Mouse (Mus musculus): ENCODE results near the gene Map3k20.

The Map3k20 gene

DNA sequence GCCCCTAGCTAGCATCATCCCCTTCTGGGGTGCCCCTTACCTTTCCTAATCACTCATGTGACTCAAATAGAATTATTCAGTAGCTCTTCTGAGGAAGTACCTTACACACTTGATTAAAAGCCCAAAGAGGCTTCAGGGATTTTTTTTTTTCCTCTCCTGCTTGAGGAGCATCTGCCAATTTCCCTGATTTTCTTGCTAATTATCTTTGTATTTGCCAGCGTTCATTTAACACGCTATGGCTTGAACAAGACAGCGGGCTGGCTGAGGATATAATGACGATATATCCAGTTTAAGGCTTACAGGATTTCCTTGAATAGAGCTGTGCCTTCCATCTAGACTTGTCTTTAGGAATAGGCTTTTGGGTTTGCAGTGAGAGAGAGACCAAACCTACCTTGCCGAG lies 91.5 kb downstream of the Map3k20 start:
- no peak for DNase-seq (ENCODE audit: low read depth, low spot score)

- DNase-seq (ENCODE audit: low read depth, low spot score): no peak
Measured at GRCm38 (mm10) chr2:72379425-72379824, 94.0 kb downstream of the Map3k20 start.

GRCm38 (mm10) chr2:72382662-72383061 lies 97.2 kb downstream of the Map3k20 start:
- DNase-seq (ENCODE audit: low read depth, low spot score): no peak

DNA sequence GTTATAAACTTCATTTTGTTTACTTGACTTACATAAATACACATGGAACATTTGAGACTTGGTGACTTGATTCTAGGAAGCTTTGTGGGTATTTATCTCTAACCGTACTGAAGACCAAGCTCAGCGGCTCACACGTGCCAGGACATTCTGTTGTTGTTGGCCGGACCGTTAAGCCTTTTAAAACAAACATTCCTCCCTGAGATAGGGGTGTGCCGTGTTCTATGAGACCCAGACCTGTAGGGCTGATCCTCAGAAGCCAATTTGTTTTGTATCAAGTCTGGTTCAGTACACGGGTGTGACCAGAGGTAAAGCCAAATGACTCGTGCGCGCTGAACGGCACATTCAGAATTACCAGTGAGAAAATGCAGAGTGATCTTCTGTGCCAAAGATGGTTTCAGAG lies 97.9 kb downstream of the Map3k20 start:
- no peak for DNase-seq (ENCODE audit: low read depth, low spot score)

DNA sequence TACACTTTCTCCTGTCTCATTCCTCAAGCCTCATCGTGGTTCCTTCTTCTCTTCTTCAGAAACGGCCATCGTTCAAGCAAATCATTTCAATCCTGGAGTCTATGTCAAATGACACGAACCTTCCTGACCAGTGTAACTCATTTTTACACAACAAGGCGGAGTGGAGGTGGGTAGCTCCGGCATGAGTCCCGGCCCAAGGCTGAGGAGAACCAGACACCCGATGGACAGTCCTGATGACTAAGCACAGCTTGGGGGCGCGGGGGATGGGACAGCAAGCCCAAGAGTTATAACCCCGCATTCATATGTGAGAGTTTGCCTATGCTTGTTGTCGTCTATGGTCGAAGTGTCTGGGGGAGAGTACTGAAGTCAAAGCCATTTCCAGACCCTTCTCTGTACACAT lies 104.0 kb downstream of the Map3k20 start:
- DNase-seq (ENCODE audit: low read depth, low spot score): no peak

GRCm38 (mm10) chr2:72389942-72390341 lies 104.5 kb downstream of the Map3k20 start:
- peak; percentile 83 for DNase-seq (ENCODE audit: low read depth, low spot score)

GRCm38 (mm10) chr2:72390474-72390873 lies 105.0 kb downstream of the Map3k20 start:
- DNase-seq (ENCODE audit: low read depth, low spot score): no peak

GRCm38 (mm10) chr2:72391024-72391423 lies 105.6 kb downstream of the Map3k20 start:
- no peak for DNase-seq (ENCODE audit: low read depth, low spot score)

DNA sequence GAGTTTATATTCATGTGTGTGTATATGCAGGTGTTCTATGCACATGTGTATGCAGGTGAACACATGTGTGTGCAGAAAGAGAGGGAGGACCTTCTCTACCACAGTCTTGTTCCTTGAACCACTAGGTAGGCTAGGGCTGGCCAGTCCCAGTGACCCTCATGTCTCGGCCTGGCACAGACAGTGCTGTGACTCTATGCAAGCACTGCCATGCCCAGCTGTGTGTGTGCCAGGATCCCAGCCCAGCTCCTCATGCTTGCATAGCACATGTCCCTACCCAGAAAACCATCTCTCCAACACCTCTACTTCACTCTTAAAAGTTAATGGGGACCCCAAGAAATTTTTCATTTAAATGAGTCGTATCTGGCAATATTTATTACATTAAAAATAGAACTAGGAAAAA lies 106.3 kb downstream of the Map3k20 start:
- no peak for DNase-seq (ENCODE audit: low read depth, low spot score)

DNA sequence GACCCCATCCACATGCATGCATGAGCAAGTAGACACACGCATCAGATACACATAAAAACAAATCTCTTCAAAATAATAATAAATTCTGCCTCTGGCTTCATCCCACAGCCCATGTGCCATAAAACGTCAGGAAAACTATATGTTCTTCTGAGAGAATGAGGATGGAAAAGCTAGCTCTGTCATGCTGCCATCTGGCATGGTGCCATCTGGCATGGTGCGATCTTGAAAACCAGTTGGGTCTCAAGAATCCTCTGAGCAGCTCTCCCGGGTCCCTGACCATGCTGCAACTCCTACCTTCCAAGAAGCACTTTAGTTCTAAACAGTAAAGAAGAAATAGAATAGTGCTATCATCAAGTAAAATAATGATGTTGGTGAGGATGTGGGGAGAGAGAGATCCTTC lies 106.9 kb downstream of the Map3k20 start:
- DNase-seq (ENCODE audit: low read depth, low spot score): no peak

- DNase-seq (ENCODE audit: low read depth, low spot score): no peak
Measured at GRCm38 (mm10) chr2:72396934-72397333, 111.5 kb downstream of the Map3k20 start.

DNA sequence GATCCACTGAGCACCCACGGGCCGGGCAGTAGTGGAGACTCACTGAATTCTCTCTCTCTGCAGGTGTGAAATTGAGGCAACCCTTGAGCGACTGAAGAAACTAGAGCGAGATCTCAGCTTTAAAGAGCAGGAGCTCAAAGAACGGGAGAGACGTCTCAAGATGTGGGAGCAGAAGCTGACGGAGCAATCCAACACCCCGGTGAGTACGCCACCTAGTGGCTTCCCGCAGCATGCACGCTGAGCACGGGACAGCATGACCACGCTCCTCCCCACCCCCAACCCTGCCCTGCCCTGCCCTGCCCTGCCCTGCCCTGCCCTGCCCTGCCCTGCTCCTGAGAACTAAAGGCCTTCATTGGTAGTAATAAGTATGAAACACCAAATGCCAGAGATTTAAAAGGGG lies 112.8 kb downstream of the Map3k20 start:
- DNase-seq (ENCODE audit: low read depth, low spot score): peak; percentile 64

DNA sequence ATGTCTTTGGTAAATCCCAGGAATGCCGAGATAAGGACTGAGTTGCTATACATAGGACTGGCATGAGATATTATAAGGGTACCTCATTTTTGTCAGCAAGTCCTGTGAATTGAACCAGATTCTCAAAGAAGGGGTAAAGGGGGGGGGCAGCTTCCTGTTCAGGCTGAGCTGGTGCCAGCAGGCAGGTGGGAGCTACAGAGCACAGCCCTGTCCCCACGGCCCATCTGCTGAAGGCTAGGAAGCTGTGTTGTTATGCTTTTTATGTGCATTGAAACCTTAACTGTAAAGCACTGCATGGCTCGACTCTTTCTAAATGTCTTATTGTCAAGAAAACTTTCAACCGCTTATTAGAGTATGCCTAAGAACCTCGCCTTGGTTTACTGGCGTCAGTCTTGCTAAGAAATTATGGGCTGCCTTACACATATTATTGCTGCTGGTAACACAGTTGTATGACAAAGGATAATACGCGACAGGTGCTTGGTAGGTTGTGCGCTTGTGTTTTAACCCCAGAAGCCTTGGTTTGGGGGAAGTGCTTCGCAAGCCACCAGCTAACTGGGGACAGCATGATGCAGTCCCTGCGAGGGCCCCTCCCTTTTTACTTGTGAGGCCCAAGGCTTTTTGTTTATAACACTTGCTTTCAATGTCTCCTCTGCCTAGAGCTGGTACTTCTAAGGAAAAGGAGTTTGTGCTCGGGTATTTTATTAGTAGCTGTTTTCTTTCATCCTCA lies 114.2 kb downstream of the Map3k20 start:
- peak; percentile 18 for DNase-seq (ENCODE audit: low read depth, low spot score)

- no peak for DNase-seq (ENCODE audit: low read depth, low spot score)
Measured at GRCm38 (mm10) chr2:72401290-72401689, 115.9 kb downstream of the Map3k20 start.

GRCm38 (mm10) chr2:72405621-72406555 lies 120.5 kb downstream of the Map3k20 start:
- no peak for DNase-seq (ENCODE audit: low read depth, low spot score)

GRCm38 (mm10) chr2:72406701-72407100 lies 121.3 kb downstream of the Map3k20 start:
- DNase-seq (ENCODE audit: low read depth, low spot score): peak; percentile 43

DNA sequence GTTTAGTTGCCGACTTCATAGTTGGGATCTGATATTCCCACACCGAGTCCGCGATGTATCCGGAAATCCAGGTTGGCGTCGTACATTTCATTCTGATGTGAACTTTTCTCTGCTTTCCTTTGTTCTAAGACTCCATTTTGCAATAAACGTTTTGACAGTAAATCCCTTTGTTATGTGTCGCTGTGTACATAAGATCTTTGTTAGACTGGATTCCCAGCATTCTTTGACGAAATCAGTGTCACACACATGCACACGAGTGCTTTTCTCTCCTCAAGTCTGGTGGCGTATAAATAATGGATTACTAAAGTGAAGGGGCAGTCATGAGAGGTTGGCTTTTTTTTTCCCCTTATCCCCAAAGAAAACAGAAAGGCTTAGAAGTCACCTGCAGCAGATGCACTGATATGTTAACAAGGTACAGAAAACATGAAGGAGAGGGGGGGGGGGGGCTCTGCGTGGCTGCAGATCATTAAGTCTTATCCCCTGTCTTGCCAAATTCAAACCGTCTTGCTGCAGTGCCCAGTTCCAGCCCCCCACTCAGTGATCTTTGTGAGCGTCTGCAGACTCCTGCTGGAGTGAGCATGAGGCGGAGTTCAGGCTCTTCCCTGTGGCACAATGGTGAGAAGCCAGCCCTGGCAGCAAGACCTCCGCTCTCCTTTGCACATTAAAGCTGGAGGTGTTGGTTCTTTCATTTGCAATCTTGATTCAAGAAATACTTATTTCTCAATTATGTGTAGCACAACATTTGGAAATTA lies 122.1 kb downstream of the Map3k20 start:
- DNase-seq (ENCODE audit: low read depth, low spot score): no peak

DNA sequence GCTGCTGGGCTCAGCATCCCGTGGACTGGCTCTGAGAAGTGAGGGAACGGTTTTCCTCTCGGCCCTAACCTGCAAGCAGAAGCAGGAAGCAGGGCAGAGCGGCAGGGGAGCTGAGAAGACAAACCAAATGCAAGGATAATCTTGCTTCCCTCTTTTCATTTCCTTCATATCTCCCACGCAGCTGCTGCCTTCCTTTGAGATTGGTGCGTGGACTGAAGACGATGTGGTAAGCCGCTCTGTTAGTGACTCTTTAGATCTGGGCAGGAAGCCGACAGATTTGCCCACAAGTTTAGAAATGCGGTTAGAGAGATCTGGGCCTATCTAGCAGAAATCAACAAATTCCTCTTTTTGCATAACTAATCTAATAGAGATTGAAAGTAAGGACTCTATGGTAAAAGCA lies 124.5 kb downstream of the Map3k20 start:
- DNase-seq (ENCODE audit: low read depth, low spot score): no peak

- DNase-seq (ENCODE audit: low read depth, low spot score): no peak
Measured at GRCm38 (mm10) chr2:72412266-72412665, 126.8 kb downstream of the Map3k20 start.

GRCm38 (mm10) chr2:72415416-72415815 lies 130.0 kb downstream of the Map3k20 start:
- no peak for DNase-seq (ENCODE audit: low read depth, low spot score)

GRCm38 (mm10) chr2:72416095-72417080 lies 131.0 kb downstream of the Map3k20 start:
- DNase-seq (ENCODE audit: low read depth, low spot score): no peak
